Mouse (Mus musculus) liver, adult 2 months (tissue): ENCODE results near the gene Ccdc3.

Experiments used
- CTCF ChIP-seq: fragments of 200-500 bp; IDR thresholded peaks from 2 replicates; pipeline ENCODE4 v1.5.1; 2011; ENCODE audit warnings: low read depth, low read length, control low read depth
- POLR2A ChIP-seq: fragments of 200-500 bp; IDR thresholded peaks from 2 replicates; pipeline ENCODE4 v1.6.1; 2011; ENCODE audit warnings: low read length, control low read depth; ENCODE audit not compliant: insufficient read depth; ENCODE audit errors: extremely low read depth

- TF ChIP-seq CTCF (no peak), POLR2A (no peak)
Measured at GRCm38 (mm10) chr2:5222571-5222970, 85.0 kb downstream of the Ccdc3 start.
